Mouse (Mus musculus) olfactory bulb, adult 2 months (tissue): Measurements from ENCODE around the gene Rab6b. TPM values are rescaled to one million over a fixed set of nuclear protein-coding genes. Genes with fewer than 3 reads are reported as not detected.
A peak's percentile ranks its signal among the peaks of the same experiment; 100 is the strongest.

Source experiments
- H3K27ac ChIP-seq: fragments of 200-500 bp; 2 replicates; pipeline ENCODE4 v1.5.1; 2012; ENCODE audit warnings: low read depth, low read length; ENCODE audit not compliant: insufficient read depth
- H3K4me1 ChIP-seq: fragments of 200-500 bp; 2 replicates; pipeline ENCODE4 v1.6.1; 2012; ENCODE audit warnings: low read length; ENCODE audit not compliant: control insufficient read depth, insufficient read depth
- H3K4me3 ChIP-seq: fragments of 200-500 bp; 2 replicates; pipeline ENCODE4 v1.5.1; 2012; ENCODE audit warnings: mild to moderate bottlenecking, low read depth, low read length, moderate library complexity; ENCODE audit not compliant: insufficient read depth
- CTCF ChIP-seq: fragments of 200-500 bp; IDR thresholded peaks from 2 replicates; pipeline ENCODE4 v1.5.1; 2012; ENCODE audit warnings: low read depth, mild to moderate bottlenecking, low read length, moderate library complexity; ENCODE audit not compliant: insufficient read depth
- POLR2A ChIP-seq: fragments of 200-500 bp; IDR thresholded peaks from 2 replicates; pipeline ENCODE4 v1.6.1; 2012; ENCODE audit warnings: mild to moderate bottlenecking, low read depth, low read length, moderate library complexity; ENCODE audit not compliant: insufficient read depth
- WGBS: fragments of 180-500 bp; shearing (Covaris S2); methylation state at CpG from one replicate; pipeline ENCODE4 v1.1.7; 2018; 5-methylcytosine and 5-hydroxymethylcytosine counted together
- polyA plus RNA-seq: library from polyadenylated mRNA; stranded (reverse); fragments of >200 nt; gene quantifications from 2 replicates; pipeline ENCODE4 v1.2.4, GENCODE M21; 2012; ENCODE audit warnings: low replicate concordance; ENCODE audit not compliant: missing spikeins, insufficient read depth, insufficient read length

The Rab6b gene
- polyA plus RNA-seq, 1 experiment = 448 TPM

DNA sequence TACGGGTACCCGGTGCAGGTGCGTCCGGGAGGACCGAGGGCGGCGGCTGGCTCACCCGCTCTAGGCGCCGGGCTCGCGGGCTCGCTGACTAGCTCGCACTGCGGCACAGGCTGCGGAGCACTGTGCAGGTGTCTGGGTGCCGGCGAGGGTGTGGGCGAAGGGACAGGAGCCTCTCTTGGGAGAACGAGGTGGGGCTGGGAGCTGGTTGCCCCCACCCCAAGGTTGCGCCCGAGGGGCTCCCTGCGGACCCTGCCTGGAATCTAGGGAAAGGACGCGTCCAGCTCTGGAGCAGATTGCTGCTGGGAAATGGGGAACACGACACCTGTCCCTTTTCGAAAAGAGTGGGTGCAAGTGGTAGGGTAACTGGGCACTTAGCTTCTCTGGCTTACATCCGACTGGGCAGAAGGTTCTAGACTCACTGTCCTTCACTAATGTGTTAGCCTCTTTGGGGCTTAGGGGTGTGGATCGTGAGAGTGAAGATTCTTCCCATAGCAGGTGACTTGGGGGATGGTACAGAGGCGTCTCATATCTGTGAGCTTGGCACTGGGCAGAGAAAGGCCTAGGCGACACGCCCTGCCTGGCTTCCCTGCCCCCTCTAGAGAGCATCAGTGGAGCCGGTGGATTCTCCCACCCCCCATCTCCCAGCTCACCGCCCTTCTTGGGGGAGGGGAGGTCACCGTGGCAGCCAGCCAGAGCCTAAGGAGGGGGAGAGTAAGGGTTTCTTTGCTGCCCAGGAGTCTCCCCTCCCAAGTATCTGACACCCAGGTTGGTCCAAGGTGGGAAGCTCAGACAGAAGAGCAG, 1.1 kb downstream of the Rab6b start:
- WGBS = under 1% methylated on average over 35 of the region's 35 CpGs
- Histone ChIP-seq H3K27ac (peak overlapping the region; percentile 71), H3K4me3 (peak overlapping the region; percentile 64), H3K4me1 (peaks cover 38% of the 10 kb centered on the region)
- TF ChIP-seq POLR2A = no peak
- no peak for TF ChIP-seq CTCF

DNA sequence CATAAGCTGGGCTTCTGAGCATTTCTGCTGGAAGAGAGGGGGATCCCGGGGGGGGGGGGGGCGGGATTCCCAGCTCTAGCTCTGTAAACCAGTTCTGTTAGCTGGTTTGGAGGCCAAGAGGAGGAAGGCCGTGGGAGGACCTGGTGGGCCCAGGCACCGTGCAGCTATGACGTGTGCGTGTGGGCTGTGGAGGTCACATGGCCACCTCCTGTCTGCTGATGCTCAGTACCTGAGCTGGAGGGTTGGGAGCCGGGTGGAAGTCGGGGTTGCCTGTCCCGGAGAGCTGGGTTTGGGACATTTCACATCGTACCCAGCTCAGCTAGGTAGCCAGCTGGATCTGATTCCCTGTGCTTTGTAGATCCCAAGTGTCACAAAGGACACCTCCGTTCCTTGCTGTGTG, 1.8 kb downstream of the Rab6b start:
- Histone ChIP-seq H3K4me1 (peaks cover 40% of the 10 kb centered on the region), H3K27ac (no peak overlapping the region), H3K4me3 (peak overlapping the region; percentile 64)
- TF ChIP-seq POLR2A (no peak), CTCF (no peak)
- WGBS = 19% methylated on average over 11 of the region's 11 CpGs

DNA sequence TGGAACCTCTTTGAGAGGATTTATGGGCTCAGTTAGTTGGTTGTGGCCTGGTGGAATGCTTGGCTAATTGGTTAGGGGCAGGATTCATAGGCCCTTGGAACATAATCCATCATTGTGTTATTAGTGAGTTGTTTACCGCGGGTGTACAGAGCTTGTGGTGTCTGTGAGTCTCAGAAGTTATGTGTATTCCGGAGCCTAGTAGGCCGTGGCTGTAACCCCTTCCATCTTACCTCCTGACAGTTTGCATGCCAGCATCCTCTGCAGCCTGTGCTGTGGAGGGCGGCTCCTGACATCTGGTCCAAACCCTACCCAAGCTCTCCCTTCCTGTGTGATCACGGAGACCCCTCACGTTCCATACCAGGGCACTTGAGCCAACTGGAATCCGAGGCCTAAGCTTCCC, 2.7 kb downstream of the Rab6b start:
- H3K4me1 ChIP-seq = peaks cover 48% of the 10 kb centered on the region
- TF ChIP-seq CTCF (no peak), POLR2A (no peak)
- no peak overlapping the region for H3K4me3 ChIP-seq
- no peak overlapping the region for H3K27ac ChIP-seq
- WGBS = 70% methylated on average over 8 of the region's 8 CpGs

DNA sequence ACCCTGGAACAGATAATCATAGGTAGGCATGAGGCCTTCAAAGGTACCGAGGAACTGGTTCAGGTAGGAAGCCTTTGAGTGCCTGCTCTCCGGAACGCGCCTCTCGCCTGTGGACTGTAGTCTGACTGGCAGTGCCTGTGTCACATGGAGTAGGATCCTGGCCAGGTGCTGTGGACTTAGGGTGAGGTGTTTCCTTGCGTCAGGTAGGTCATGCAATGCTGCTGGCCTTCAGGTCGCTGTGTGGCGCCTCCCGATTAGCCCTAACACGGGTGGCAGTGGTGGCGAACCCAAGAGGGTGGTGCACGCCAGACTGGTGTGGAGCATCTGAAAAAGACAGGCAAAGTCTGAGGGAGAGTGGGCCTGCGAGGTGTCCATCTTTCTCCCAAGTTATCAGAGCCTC, 3.3 kb downstream of the Rab6b start:
- Histone ChIP-seq H3K27ac (no peak overlapping the region), H3K4me1 (peaks cover 53% of the 10 kb centered on the region), H3K4me3 (no peak overlapping the region)
- 93% methylated on average over 13 of the region's 13 CpGs for WGBS
- TF ChIP-seq POLR2A (no peak), CTCF (no peak)

- H3K4me3 ChIP-seq = no peak overlapping the region
- peaks cover 52% of the 10 kb centered on the region for H3K4me1 ChIP-seq
- no peak overlapping the region for H3K27ac ChIP-seq
- 86% methylated on average over 4 of the region's 4 CpGs for WGBS
- TF ChIP-seq CTCF = no peak
- no peak for TF ChIP-seq POLR2A
Measured at GRCm38 (mm10) chr9:103116941-103117340, 5.4 kb downstream of the Rab6b start.

DNA sequence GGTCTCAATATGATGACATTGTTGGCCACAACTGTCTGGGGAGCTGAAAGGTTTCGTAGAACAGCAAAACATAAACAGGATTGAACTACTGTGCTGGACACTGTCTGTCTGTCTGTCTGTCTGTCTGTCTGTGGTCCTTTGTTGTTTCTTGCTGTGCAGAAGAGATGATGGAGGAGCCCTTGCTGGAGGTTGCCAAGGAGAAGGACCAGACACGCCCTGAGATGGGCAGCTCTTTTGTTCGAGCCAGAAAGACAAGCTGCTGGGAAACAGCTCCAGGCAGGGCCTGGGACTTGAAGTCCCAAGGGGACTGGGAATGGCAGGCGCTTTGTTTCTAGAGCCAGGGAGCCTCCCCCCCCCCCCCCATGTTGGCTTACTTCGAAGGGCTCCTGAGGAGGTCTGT, 5.9 kb downstream of the Rab6b start:
- TF ChIP-seq CTCF = no peak
- no peak for TF ChIP-seq POLR2A
- H3K27ac ChIP-seq = no peak overlapping the region
- H3K4me1 ChIP-seq = peaks cover 52% of the 10 kb centered on the region
- no peak overlapping the region for H3K4me3 ChIP-seq
- WGBS = 56% methylated on average over 5 of the region's 5 CpGs

DNA sequence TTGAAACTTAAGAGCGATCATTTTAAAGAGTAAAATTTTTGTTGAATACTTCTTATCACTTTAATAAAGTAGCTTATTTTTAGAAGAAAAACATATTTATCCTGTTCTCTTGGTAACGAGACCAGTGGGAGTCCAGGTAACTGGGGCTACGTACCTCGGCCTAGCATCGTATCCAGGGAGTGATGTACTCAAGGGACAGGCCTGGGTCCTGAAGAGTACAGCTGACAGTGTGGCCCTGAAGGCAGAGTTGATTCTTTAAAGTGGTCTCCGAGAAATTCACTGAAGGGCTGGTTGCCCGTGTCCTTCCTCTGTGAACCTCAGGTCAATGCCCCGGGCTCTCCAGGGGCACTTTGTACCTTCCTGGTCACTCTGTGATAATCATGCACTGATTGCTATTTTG, 6.4 kb downstream of the Rab6b start:
- TF ChIP-seq CTCF (no peak), POLR2A (no peak)
- 93% methylated on average over 8 of the region's 8 CpGs for WGBS
- peaks cover 52% of the 10 kb centered on the region for H3K4me1 ChIP-seq
- H3K27ac ChIP-seq = no peak overlapping the region
- H3K4me3 ChIP-seq = no peak overlapping the region

DNA sequence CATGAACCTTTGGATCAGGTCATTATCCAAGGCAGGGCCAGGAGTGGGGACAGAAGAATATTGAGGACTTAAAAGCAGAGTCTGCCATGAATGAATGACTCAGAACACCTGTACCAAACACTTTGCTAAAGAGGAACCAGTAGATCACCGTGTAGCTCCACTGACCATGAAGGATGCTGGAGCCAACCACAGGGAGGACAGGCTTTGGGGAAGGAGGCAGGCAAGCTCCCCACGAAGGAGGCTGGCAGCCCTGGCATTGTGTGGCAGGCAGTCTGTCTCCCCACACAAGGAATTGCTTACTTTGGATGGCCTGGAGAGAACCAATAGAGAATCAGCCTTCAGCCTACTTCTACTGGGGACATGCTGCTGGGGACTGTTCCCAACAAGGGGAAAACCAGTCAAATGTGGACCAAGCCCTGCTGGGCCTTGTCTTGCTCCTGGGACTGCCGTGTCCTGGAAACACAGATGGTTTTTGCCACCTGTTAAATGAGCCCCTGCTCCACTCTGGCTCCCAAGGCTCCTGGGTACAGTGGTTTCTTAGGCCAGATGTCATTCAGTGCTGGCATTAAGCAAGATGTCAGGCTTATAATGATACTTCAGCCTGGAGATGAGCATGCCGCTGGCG, 7.2 kb downstream of the Rab6b start:
- TF ChIP-seq POLR2A (no peak), CTCF (no peak)
- no peak overlapping the region for H3K4me3 ChIP-seq
- H3K4me1 ChIP-seq = peaks cover 48% of the 10 kb centered on the region
- WGBS = 73% methylated on average over 5 of the region's 5 CpGs
- H3K27ac ChIP-seq = no peak overlapping the region

DNA sequence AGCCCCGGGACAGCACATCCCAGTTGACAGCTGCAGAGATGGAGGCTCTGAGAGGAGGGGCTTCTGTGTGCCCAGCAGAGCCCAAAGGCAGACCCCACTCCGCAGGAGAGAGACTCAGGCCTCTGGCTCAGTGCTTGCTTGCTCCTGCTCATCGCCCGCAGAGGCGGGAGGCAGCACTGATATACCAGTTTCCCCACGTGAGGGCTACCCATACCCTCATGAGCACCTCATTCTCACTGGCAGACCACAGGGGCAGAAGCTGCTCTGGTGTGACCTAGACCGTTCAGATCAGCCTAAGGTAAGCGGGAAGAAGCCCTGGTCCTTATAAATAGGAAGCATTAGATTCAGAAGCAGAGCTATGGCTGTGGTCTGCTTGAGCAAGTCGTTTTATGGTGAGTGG, 8.2 kb downstream of the Rab6b start:
- WGBS = 83% methylated on average over 9 of the region's 9 CpGs
- Histone ChIP-seq H3K4me3 (no peak overlapping the region), H3K4me1 (peaks cover 40% of the 10 kb centered on the region), H3K27ac (no peak overlapping the region)
- TF ChIP-seq CTCF = no peak
- TF ChIP-seq POLR2A = no peak

GRCm38 (mm10) chr9:103120231-103120630, 8.6 kb downstream of the Rab6b start:
- TF ChIP-seq POLR2A = no peak
- no peak for TF ChIP-seq CTCF
- H3K4me3 ChIP-seq = no peak overlapping the region
- 51% methylated on average over 2 of the region's 2 CpGs for WGBS
- peaks cover 35% of the 10 kb centered on the region for H3K4me1 ChIP-seq
- no peak overlapping the region for H3K27ac ChIP-seq
